Mouse (Mus musculus) olfactory bulb, adult 2 months (tissue): Measurements from ENCODE around the gene Etl4.

Experiments
- CTCF ChIP-seq: fragments of 200-500 bp; IDR thresholded peaks from 2 replicates; pipeline ENCODE4 v1.5.1; 2012; ENCODE audit warnings: low read depth, mild to moderate bottlenecking, low read length, moderate library complexity; ENCODE audit not compliant: insufficient read depth
- POLR2A ChIP-seq: fragments of 200-500 bp; IDR thresholded peaks from 2 replicates; pipeline ENCODE4 v1.6.1; 2012; ENCODE audit warnings: mild to moderate bottlenecking, low read depth, low read length, moderate library complexity; ENCODE audit not compliant: insufficient read depth

DNA sequence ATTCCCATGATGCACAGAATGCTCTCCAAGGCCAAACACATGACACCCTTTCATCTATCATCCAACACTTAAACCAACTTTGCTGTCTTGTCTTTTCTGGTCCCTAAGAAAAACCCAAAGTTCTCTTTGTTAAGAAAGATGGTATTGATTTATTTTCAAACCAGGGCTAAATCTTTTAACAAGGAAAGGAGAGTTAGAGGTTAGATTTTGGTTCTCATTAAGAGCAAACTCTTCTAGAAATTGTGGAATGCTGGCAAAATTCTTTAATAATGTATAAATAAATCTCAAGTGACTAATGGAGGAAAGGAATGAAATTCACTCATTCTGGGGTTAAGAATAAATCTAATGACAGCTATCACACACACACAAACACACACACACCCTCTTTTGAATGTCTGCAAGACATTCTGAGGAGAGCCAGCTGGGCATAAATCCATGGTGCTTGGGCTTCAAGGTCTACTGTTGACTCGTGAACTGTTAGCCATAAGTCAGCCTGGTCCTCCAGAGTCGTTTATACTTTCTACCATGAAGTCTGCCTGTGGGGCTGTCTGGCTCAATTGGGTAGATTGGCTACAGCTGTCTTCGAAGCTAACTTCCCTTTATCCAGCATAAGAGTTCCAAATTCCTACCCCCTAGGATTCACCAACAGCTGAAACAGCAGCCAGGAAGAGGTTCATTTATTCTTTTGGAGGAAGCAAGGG lies 544.1 kb downstream of the Etl4 start:
- TF ChIP-seq CTCF (no peak), POLR2A (no peak)
